Mouse (Mus musculus) G1E (cell line): ENCODE data around the gene F930015N05Rik. TPM values are rescaled to one million over a fixed set of nuclear protein-coding genes. Genes with fewer than 3 reads are reported as not detected.

ENCODE experiments used
- ATAC-seq: 2 replicates; pipeline ENCODE4 v1.8.0; 2016; ENCODE audit warnings: mild to moderate bottlenecking; ENCODE audit not compliant: insufficient number of reproducible peaks, poor library complexity, low FRiP score, severe bottlenecking; ENCODE audit errors: extremely low read depth
- DNase-seq: peaks from one replicate; pipeline ENCODE4 v3.0.0; 2012; ENCODE audit warnings: low spot score
- H3K27me3 ChIP-seq: 2 replicates; pipeline ENCODE4 v1.6.1; 2012; ENCODE audit warnings: mild to moderate bottlenecking, low read length, inconsistent platforms; ENCODE audit not compliant: insufficient read depth
- H3K36me3 ChIP-seq: replicated peaks from 2 replicates; pipeline ENCODE3; 2012; ENCODE audit warnings: mild to moderate bottlenecking, inconsistent platforms
- H3K4me1 ChIP-seq: 2 replicates; pipeline ENCODE4 v1.6.1; 2012; ENCODE audit warnings: low read depth, low read length, inconsistent platforms, mixed read lengths; ENCODE audit not compliant: insufficient read depth
- H3K4me3 ChIP-seq: 2 replicates; pipeline ENCODE4 v1.5.1; 2012; ENCODE audit warnings: low read depth, mild to moderate bottlenecking, inconsistent platforms, low read length, moderate library complexity, mixed read lengths
- H3K9me3 ChIP-seq: replicated peaks from 2 replicates; pipeline ENCODE4 v1.6.1; 2012; ENCODE audit warnings: inconsistent platforms
- CTCF ChIP-seq: IDR thresholded peaks from 2 replicates; pipeline ENCODE4 v1.5.1; 2012; ENCODE audit warnings: low read depth, low read length, inconsistent platforms, mixed read lengths
- GATA1 ChIP-seq: IDR thresholded peaks from 2 replicates; pipeline ENCODE4 v1.6.1; 2012; ENCODE audit warnings: borderline replicate concordance, low read length, inconsistent platforms, mixed read lengths
- GATA2 ChIP-seq: IDR thresholded peaks from 2 replicates; pipeline ENCODE4 v1.6.1; 2012; ENCODE audit warnings: low read depth, low read length, inconsistent platforms, borderline replicate concordance
- POLR2AphosphoS5 ChIP-seq: IDR thresholded peaks from 2 replicates; pipeline ENCODE4 v1.6.1; 2012; ENCODE audit warnings: low read depth, low read length, inconsistent platforms; ENCODE audit not compliant: insufficient replicate concordance
- TAL1 ChIP-seq: conservative IDR thresholded peaks from 2 replicates; pipeline ENCODE4 v1.6.1; 2012; ENCODE audit warnings: low read depth, low read length, inconsistent platforms, mixed read lengths
- polyA plus RNA-seq: library from polyadenylated mRNA; stranded (reverse); fragments of >175 nt; gene quantifications from 2 replicates; pipeline ENCODE4 v1.2.3, GENCODE M21; 2012
- total RNA-seq, 2 experiments: library from RNA; stranded (forward) in 1 of 2; stranded (reverse) in 1 of 2; fragments of 200-1000 nt in 1 of 2; fragments of >200 nt in 1 of 2; fragmentation: Nextera tagmentation in 1 of 2; gene quantifications; 2 replicates each; pipeline ENCODE4 v1.2.3; 2014 to 2017

F930015N05Rik gene
- total and polyA plus RNA-seq, 3 experiments = not detected

DNA sequence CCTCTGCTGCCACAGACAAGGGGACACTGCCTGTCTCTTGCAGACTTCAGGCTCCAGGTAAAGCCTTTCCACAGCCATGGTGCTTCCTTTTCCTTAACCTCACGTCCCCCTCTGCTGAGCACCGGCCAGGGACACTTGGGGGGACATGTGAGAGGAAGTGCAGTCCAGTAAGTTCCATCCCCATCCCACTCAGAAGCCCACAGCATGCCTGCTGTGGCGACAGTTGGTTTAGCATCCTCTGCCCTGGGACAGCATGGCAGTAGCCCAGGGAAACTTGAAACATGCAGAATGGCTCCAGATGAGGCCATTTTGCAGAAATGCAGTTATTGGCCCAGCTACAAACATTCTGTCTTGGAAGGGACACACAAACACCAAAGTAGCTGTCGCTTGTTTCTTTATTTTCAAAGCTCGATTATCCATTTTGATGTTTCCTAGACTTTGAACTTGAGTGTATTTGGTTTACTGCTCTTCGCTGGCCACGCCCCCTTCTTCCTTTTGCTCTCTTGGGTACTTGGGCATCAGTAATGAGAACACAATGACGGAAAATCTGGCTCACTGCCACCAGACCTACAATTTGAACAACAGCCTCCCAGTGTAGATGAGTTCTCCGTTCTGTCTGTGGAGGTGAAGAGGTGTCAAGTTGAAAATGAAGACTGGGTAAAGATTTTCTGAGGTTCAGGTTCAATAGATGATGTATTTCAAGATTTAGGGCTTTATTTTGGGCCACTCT lies 12.3 kb upstream of the F930015N05Rik start:
- Histone ChIP-seq H3K9me3 (no peaks in the 10 kb centered on the region), H3K4me1 (no peaks in the 10 kb centered on the region), H3K4me3 (no peak overlapping the region), H3K27me3 (0 out of 2 replicates have a peak, but pooled peaks cover 2% of the 10 kb centered on the region), H3K36me3 (no peaks in the 10 kb centered on the region)
- ATAC-seq (no peak), DNase-seq (no peak)
- TF ChIP-seq POLR2AphosphoS5 (no peak), GATA2 (no peak), CTCF (no peak), GATA1 (no peak), TAL1 (no peak)

DNA sequence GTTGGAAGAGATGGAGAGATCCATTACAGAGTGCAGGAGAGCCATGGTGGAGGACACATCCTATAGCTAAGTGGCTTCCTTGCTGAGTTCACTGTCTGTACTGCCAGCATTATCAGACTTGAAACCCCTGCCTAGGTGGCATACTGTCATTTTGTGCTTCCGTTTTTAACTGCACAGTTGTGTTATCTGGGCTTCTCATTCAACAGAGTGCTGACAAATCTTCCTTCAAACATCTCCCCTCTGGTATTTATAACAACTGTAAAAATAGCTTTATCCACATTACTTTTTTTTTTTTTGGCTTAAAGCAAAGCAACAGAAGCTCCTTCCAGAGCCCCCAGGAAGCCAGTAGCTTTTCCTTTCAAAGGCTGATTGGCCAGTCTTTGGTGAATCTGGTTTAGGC lies 8.8 kb upstream of the F930015N05Rik start:
- TF ChIP-seq CTCF (no peak), POLR2AphosphoS5 (no peak), GATA2 (no peak), GATA1 (no peak), TAL1 (no peak)
- 0 out of 2 replicates have a peak, but pooled peaks cover 2% of the 10 kb centered on the region for H3K27me3 ChIP-seq
- H3K36me3 ChIP-seq = no peaks in the 10 kb centered on the region
- H3K9me3 ChIP-seq = no peaks in the 10 kb centered on the region
- no peaks in the 10 kb centered on the region for H3K4me1 ChIP-seq
- no peak for ATAC-seq
- no peak overlapping the region for H3K4me3 ChIP-seq
- DNase-seq = no peak

DNA sequence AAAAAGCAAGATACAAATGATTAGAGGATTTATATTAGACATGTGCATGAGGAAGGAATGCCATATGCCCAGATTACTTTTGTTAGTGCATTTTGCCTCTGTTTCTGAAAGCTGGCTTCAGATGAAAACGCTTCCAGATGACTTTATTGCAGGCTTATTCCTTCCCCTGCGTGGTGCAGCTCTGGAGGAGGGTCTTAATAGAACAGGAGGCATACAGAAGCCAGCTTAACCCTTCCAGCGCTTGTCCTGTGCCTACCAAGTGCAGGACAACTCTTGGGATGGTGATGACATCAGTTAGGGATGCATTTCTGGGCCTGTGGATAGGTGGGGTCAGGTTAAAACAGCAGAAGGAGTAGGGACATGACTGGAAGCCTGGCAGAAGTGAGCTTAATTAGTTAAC lies 6.2 kb upstream of the F930015N05Rik start:
- TF ChIP-seq GATA2 = no peak
- TF ChIP-seq TAL1 = no peak
- Histone ChIP-seq H3K4me1 (no peaks in the 10 kb centered on the region), H3K36me3 (no peaks in the 10 kb centered on the region), H3K9me3 (no peaks in the 10 kb centered on the region), H3K27me3 (no peaks in the 10 kb centered on the region), H3K4me3 (no peak overlapping the region)
- ATAC-seq (no peak), DNase-seq (no peak)

DNA sequence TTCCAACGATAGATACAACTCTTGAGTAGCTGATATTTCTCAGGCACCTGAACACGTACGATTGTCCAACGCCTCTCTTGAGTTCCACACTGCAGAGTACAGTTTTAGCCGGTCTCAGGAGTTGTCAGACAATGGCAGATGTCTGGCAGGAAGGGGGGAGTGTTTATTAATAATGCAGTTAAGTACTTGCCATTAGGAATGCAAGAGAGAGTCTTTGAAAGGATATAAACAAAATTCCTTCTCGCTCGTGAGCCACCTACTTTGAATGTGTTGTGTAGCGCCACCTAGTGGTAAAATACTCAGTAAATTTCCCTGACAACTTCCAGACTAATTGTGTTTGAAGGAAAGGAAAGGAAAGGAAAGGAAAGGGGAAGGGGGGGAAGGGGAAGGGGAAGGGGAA lies 5.7 kb upstream of the F930015N05Rik start:
- ATAC-seq (no peak), DNase-seq (peak; percentile 12)
- 0 out of 2 replicates have a peak, but pooled peaks have one; percentile 9 for TF ChIP-seq CTCF
- TF ChIP-seq GATA2 = no peak
- no peaks in the 10 kb centered on the region for H3K27me3 ChIP-seq
- no peaks in the 10 kb centered on the region for H3K36me3 ChIP-seq
- H3K4me3 ChIP-seq = no peak overlapping the region
- H3K4me1 ChIP-seq = no peaks in the 10 kb centered on the region
- no peaks in the 10 kb centered on the region for H3K9me3 ChIP-seq

DNA sequence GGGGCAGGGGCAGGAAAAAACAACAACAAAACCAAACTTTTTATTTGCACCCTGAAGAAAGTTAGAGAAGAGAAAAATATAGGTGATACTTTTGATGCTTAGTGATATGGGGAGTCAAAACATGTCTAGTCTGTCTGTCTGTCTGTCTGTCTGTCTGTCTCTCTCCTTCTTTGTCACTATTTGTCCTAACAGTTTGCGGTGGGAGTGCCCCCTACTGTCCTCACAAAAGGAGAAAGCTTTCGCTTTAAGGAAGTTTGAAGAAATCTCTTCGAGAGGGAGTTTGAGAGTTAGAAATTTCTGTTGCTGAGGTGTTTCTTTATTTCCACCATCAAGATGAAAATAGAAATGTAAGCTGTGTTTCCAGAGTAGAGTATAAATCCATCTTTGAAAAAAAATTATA lies 2.5 kb upstream of the F930015N05Rik start:
- DNase-seq (no peak), ATAC-seq (no peak)
- Histone ChIP-seq H3K27me3 (no peaks in the 10 kb centered on the region), H3K36me3 (no peaks in the 10 kb centered on the region), H3K4me1 (no peaks in the 10 kb centered on the region), H3K9me3 (peaks cover 9% of the 10 kb centered on the region), H3K4me3 (no peak overlapping the region)
- no peak for TF ChIP-seq GATA1
- no peak for TF ChIP-seq TAL1
- no peak for TF ChIP-seq CTCF
- TF ChIP-seq GATA2 = no peak
- no peak for TF ChIP-seq POLR2AphosphoS5

DNA sequence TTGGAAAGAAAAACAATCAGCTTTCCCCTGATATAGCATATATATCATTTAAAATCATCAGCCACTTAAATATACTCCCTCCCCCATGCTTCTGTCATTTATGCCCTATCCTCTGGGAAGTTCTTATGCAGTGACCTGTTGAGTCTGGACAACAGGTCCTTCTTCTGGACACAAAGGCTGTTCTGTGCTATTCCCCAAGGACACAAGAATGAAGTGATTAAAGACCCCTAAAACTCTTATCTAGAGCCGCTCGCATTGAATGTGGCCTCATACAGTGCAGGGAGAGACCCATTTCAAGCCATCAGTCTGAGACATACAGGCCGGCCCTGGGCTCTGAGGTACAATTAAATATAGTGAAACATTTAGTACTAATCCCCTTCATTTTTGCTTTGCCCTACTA lies 1.3 kb upstream of the F930015N05Rik start:
- H3K36me3 ChIP-seq = no peaks in the 10 kb centered on the region
- DNase-seq (no peak), ATAC-seq (no peak)
- TF ChIP-seq CTCF (no peak), GATA1 (no peak), POLR2AphosphoS5 (no peak), TAL1 (no peak), GATA2 (no peak)
- no peaks in the 10 kb centered on the region for H3K4me1 ChIP-seq
- H3K4me3 ChIP-seq = no peak overlapping the region
- no peaks in the 10 kb centered on the region for H3K27me3 ChIP-seq
- H3K9me3 ChIP-seq = peaks cover 9% of the 10 kb centered on the region

DNA sequence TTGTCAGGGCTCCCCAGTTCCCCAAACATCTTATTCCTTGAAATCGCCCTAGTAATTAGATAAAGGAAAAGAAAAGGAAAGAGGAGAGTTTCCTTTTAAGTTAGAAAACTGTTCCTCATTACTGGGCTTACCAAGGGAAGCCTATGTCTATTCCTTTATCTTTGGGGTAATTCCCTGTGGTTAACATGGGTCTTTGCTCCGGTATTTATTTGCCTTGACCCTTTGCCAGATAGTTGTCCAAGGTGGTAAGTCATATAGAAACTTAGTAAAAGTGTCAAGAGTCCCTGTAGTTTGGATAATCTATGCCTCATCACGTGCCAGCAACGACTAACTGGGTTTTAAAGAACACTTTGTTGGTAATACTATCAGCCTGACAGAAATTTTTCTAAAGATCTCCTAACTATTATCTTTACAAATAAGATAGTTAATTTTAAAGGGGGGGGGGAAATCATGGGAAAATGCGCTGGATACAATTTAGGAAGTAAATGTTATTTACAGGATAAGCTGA lies 392 bp upstream of the F930015N05Rik start:
- ATAC-seq = no peak
- DNase-seq = no peak
- Histone ChIP-seq H3K36me3 (no peaks in the 10 kb centered on the region), H3K9me3 (peaks cover 9% of the 10 kb centered on the region), H3K27me3 (no peaks in the 10 kb centered on the region), H3K4me1 (no peaks in the 10 kb centered on the region), H3K4me3 (no peak overlapping the region)
- no peak for TF ChIP-seq CTCF
- no peak for TF ChIP-seq POLR2AphosphoS5
- TF ChIP-seq GATA1 = no peak
- TF ChIP-seq GATA2 = no peak
- no peak for TF ChIP-seq TAL1
